Mouse (Mus musculus) pancreas, adult 10 weeks (tissue): Measurements from ENCODE around the gene Cir1. TPM values are rescaled to one million over a fixed set of nuclear protein-coding genes. Genes with fewer than 3 reads are reported as not detected.

ENCODE experiments used
- polyA plus RNA-seq: library from polyadenylated mRNA; stranded (reverse); fragments of 350-450 nt; fragmentation: Illumina TruSeq; extraction: RNeasy Lipid Tissue Mini Kit (QIAGEN cat#74804); gene quantifications from one replicate; pipeline ENCODE4 v1.2.3, GENCODE M21; 2015; ENCODE audit warnings: low read depth, low replicate concordance; ENCODE audit not compliant: insufficient read depth

Gene Cir1
- polyA plus RNA-seq = 6.0 TPM

GRCm38 (mm10) chr2:73312152-73313116, at the start of gene Cir1, which contains the start of gene Scrn3:
Gene Cir1, minus strand, starts transcription at chr2:73312701.
Gene Scrn3, plus strand, starts transcription at chr2:73312601.

GRCm38 (mm10) chr2:73271459-73272161, 40.9 kb downstream of the Cir1 start, which contains the start of gene Sp9:
Gene Sp9, plus strand, starts transcription at chr2:73271925.

Other genes with a start within 250 kb of the Cir1 start
- 8.9 TPM for gene Ola1, start 93.8 kb downstream of the Cir1 start, polyA plus RNA-seq
- gene Sp9, start 40.8 kb downstream of the Cir1 start, polyA plus RNA-seq = not detected
- 4.2 TPM for gene Scrn3, start 100 bp downstream of the Cir1 start, polyA plus RNA-seq
- 0.50 TPM for gene Gpr155, start 73.9 kb upstream of the Cir1 start, polyA plus RNA-seq
- gene Wipf1, start 217.0 kb upstream of the Cir1 start, polyA plus RNA-seq = 3.7 TPM